Mouse (Mus musculus) common myeloid progenitor, adult 5-6 weeks (primary cell): ENCODE measurements around the gene Slc43a3. TPM values are rescaled to one million over a fixed set of nuclear protein-coding genes. Genes with fewer than 3 reads are reported as not detected.
A peak's percentile ranks its signal among the peaks of the same experiment; 100 is the strongest.

ENCODE experiments used
- ATAC-seq: replicated peaks from 2 replicates; pipeline ENCODE4 v1.8.0; 2016; ENCODE audit warnings: low read depth, mild to moderate bottlenecking, moderate TSS enrichment, inconsistent platforms; ENCODE audit not compliant: poor library complexity, severe bottlenecking
- total RNA-seq: library from RNA; stranded (forward); fragments of 200-1000, 187-1606 nt; gene quantifications from 2 replicates; pipeline ENCODE4 v1.2.3, GENCODE M21; 2017

The Slc43a3 gene
- total RNA-seq, 1 experiment from 2014 or later, result 105 TPM

DNA sequence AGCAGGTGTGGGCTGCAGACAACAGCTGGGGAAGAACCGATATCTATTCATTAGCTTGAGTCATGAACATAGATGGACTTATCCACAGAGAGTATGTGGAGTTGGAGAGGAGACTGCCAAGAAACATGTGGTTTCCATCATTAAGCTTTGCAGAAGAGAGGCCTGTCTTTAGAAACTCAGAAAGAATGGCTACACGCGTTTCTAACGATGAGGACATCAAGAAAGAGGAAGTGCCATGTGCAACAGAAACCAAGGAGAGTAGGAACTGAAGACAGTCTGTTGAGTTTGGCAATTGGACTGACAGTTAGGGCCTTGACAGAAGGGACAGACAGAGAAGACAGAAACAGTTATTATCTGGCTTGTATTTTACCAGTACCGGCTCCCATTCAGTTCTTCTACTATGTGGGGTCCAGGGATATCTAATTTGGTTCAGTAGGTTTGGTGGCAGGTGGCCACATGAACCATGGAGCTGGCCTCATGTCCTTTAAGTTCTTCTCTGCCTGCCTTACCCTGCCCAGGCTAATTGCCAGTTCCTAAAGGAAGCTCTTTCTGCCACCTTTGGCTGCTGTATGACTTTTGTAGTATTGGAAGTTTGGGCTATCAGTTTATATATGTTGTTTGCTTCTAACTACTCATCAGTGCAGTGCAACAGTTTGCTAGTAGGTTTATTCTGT is 31.1 kb downstream of the Slc43a3 start:
- peak; percentile 99 for ATAC-seq

DNA sequence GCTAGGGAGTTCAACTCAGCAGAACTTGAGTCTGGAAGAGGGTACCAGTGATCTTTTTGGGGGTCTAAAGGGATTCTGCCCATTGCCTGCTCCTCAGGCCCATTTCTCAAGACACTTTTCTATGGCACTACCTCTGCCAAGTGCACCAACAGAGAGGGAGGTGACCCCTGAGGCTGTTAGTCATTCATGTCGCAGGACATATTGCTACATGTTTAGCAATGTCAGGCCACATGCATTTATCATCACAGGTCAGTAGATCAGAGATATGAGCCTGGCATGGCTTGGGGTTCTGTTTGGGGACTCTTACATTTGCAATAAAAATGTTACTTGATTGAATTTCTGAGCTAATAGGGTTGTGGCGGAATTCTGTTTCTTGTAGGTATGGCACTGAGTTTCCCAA is 39.2 kb downstream of the Slc43a3 start:
- no peak for ATAC-seq

DNA sequence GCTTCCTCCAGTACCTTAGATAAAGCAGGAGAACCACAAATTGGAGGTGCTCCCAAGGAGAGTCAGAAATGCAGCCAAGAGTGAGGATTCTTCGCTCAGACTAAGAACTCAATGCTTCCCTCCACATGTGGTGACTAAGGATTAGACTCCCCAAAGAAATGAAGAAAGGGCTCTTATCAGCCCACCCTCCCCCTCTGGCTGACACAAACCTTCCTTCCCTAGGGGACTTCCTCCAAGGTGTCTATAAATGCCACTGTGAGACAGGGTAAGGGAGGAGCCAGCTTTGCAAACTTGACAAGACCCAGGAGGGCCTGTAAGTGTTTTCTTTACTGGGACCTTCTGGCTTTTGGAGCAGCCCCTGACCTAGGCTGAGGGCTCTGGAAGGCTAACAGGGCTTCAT is 43.8 kb downstream of the Slc43a3 start, which contains the start of gene Prg2:
TSS of gene Prg2 (plus strand) at position 274 of the 400 bp plus-strand sequence.
- peak; percentile 79 for ATAC-seq

DNA sequence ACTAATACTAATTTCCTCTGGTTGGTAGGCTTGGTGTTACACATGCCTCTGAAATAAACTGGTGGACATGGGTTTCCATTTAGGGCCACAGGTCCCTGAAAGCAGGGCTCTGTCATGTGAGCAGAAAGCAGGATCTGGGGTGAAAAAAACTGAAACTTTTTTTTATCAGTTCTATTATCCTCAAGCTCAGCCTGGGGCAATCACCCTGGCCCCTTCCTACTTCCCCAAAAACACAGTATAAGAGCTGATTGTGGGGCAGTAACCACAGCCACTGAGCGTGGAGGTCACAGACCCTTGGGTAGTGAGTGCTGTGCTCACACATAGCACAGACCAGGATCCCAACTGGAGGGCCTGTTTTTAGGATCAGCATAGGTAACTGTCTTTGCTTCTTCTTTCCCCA is 51.6 kb downstream of the Slc43a3 start, which contains the start of gene Prg3:
TSS of gene Prg3 (plus strand) at position 286 of the 400 bp plus-strand sequence.
- peak; percentile 98 for ATAC-seq

DNA sequence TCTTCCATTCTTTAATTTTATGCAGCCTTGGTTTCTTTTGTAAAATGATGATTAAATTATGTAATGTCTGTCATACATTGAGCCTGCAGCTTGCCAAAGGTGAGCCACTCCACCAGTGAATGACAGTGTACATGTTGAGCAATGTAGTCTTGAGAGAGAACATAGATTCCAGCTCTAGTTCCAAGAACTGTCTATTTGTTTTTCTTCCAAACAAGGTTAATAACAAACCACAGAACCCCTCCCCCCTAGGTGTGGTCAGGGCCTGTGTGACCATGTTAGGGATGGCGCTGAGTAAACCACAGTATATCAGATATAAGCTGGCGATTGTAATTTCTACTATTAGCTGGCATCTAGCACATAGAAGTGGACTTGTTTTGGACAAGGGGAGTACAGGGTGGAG is 60.0 kb downstream of the Slc43a3 start:
- ATAC-seq, result peak; percentile 13

DNA sequence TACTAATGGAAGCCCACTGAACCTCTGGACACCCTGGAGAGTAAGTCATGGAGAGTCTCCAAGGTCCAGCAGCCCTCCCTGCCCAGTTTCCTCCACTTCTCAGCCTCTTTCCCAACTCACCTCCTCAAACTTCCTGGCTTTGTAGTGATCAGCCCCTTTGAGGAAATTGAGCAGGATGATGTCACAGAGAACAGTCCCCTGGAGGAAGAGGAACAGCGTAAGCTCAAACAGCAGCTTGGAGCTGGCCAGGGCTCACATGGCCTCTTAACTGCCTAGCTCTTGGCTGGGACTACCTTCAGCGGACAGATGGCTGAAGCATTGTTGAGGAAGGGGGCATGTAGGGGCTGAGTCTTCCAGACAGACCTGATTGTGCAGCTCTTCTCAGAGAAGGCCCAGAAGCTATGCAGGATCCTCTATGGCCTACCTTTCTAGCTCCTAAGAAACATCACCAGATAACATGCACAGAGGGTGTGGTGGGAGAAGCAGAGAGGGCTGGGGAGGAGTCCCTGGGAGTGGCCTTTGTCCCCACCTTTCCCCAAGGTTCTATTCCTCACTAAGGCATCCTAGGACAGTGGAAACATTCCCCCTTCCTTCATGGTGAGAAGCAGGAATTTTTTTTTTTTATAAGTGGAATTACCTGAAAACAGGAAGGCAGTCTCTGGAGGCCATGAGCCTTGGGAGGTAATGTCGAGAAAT is 63.3 kb downstream of the Slc43a3 start:
- ATAC-seq, result peak; percentile 72

DNA sequence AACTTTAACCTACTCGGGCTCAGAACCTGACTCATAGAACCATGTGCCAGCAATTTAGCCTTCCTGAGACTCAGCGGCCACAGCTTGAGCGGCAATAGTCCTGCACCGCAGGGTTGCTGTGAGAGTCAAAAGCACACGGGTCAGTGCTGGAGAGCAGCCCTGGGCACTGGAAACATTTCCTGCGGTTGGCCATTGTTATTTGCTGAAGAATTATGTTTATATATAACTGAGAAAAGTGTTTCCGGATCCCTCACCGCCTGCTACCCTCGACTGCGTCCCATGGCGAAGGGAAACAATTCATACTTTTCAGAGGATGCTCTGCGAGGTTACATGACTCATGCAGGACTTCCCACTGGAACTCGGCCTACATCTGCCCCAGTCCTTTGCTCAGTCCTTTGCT is 65.1 kb downstream of the Slc43a3 start:
- ATAC-seq, result no peak

DNA sequence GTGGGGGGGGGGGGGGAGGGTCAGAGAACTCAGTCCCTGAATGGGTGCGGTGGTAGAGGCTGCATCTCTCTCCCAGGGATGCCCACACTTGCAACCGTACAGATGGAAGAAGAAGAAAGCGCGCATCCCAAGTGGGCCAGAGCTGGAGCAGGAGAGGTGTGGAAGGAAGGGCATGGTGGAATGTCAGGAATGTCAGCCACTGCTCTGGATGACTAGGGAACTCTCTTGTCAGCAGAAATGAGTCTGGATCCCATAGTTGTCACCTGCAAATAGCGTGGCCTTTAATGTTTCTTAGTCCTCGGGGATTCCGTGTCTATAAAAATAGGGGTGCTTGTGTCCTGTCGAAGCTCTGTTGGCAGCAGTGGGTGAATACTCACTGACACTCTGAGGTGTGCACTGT is 66.2 kb downstream of the Slc43a3 start:
- no peak for ATAC-seq

DNA sequence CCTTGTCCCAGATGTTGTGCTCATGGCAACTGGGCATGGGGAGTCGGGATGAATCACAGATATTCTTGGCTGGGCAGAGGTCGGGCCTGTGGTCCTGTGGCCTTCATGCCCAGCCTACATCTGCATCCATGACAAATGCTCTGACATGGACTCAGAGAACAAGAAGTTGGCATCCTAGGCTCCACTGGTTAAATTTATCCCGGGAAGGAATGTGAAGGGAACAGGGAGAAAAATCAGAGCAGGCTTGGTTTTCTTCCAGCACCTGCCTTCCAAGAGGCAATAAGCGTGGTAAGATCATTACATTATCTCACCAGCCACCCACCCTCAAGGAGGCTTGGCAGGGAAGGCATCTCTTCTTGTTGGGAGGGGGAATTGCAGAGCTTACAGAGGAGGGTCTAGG is 68.0 kb downstream of the Slc43a3 start:
- no peak for ATAC-seq

DNA sequence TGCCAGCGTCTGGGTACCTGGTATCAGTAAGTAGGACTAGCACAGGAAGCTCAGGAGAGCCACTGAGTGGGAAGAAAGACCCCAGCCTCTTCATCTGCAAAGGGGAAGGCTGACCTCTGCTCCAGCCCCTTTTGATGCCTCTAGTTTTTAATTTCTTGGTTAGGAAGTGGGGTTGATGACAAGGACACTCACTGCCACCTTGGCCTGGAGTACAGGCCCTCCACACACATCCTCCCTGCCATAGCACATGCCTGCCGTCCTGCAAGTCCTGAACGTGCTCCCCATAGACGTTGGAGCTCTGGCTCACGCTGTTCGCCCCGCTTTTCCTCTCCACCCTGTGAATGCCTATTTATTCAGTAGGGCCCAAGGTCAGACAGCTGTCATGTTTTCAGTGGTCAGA is 70.2 kb downstream of the Slc43a3 start:
- ATAC-seq, result no peak

DNA sequence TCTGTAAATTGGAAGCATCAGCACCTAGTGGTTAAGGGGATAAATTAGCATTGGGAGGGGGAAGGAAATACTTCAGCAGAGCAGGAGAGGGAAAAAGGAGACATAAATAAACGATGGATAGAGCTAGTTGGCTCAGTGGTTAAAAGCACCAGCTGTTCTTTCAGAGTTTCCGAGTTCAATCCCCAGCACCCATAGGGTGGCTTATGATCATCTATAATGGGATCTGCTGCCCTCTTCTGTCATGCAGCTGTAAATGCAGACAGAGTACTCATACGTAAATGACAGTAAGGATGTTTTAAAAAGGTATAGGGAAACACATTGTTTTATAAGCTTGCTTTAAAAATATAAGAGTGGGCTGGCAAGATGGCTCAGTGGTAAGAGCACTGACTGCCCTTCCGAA is 71.3 kb downstream of the Slc43a3 start:
- peak; percentile 62 for ATAC-seq

Other genes starting within 250 kb of the Slc43a3 start
- gene Zdhhc5, start 221.4 kb upstream of the Slc43a3 start, total RNA-seq, result 28.9 and 37.0 TPM in 2 replicates
- gene Clp1, start 209.2 kb upstream of the Slc43a3 start, total RNA-seq, result 32.5 and 33.7 TPM in 2 replicates
- gene Ypel4, start 202.5 kb upstream of the Slc43a3 start, total RNA-seq, result 0.27 and 1.5 TPM in 2 replicates
- gene Gm19426, start 192.9 kb upstream of the Slc43a3 start, total RNA-seq, result 2.8 TPM in 1 of 2 replicates, not detected in the other
- gene Serping1, start 161.1 kb upstream of the Slc43a3 start, total RNA-seq, result not detected in 2 replicates
- gene Ube2l6, start 137.8 kb upstream of the Slc43a3 start, total RNA-seq, result 20.6 and 24.7 TPM in 2 replicates
- gene Smtnl1, start 113.9 kb upstream of the Slc43a3 start, total RNA-seq, result not detected in 2 replicates
- gene Timm10, start 109.6 kb upstream of the Slc43a3 start, total RNA-seq, result 43.7 and 48.9 TPM in 2 replicates
- 21.0 and 23.4 TPM in 2 replicates for gene Slc43a1, start 97.7 kb upstream of the Slc43a3 start, total RNA-seq
- gene Rtn4rl2, start 49.9 kb upstream of the Slc43a3 start, total RNA-seq, result not detected in 2 replicates
- gene Prg2, start 43.9 kb downstream of the Slc43a3 start, total RNA-seq, result 26.2 and 36.6 TPM in 2 replicates
- 2.8 and 7.1 TPM in 2 replicates for gene Prg3, start 51.6 kb downstream of the Slc43a3 start, total RNA-seq
- 433 and 486 TPM in 2 replicates for gene Ssrp1, start 100.7 kb downstream of the Slc43a3 start, total RNA-seq
- gene P2rx3, start 100.9 kb downstream of the Slc43a3 start, total RNA-seq, result not detected in 2 replicates
- 2.9 and 5.1 TPM in 2 replicates for gene Tnks1bp1, start 111.4 kb downstream of the Slc43a3 start, total RNA-seq
- 0.14 and 0.29 TPM in 2 replicates for gene Aplnr, start 199.6 kb downstream of the Slc43a3 start, total RNA-seq